In genomic region chr13:89539887-89540264, GRCm38 (mm10) we compare ENCODE assay signal across 10 mouse cellular contexts. TPM values are rescaled to one million over a fixed set of nuclear protein-coding genes. Genes with fewer than 3 reads are reported as not detected.
DNase-seq lines count a peak whose midpoint lies in the region; ATAC-seq and TF ChIP-seq lines count a peak whose summit lies in the region.
"Had no signal": no experiment of that assay in that cellular context is flagged by ENCODE, and none has a peak within 500 bp of the region (broad histone marks: within the 10 kb centered on the region; RNA-seq: fewer than 3 reads in every experiment).

No protein-coding gene starts in this region.

- H3K4me2 ChIP-seq in lung, postnatal 0 days (replicated peaks; ENCODE audit: low read depth, low read length): peak overlapping the region; percentile 56
- peak overlapping the region; percentile 67 for H3K4me2 ChIP-seq in liver, embryonic 15.5 days
- peak overlapping the region; percentile 93 for H3K4me2 ChIP-seq in stomach, postnatal 0 days (replicated peaks; ENCODE audit: low read depth)

- no peaks in the 10 kb centered on the region for H3K27me3 ChIP-seq in lung, postnatal 0 days (replicated peaks; ENCODE audit: insufficient read depth, low read length)
- no peaks in the 10 kb centered on the region; the same call in 1 of the 2 replicates for H3K27me3 ChIP-seq in hindbrain, embryonic 10.5 days (ENCODE audit: insufficient read depth, poor library complexity, severe bottlenecking)
- peaks cover 20% of the 10 kb centered on the region for H3K27me3 ChIP-seq in liver, embryonic 15.5 days
- H3K27me3 ChIP-seq in stomach, postnatal 0 days (ENCODE audit: control insufficient read depth, insufficient read depth, low read length): no peaks in the 10 kb centered on the region

- 21% methylated on average over 10 of the region's 11 CpGs for WGBS in lung, postnatal 0 days
- 33% methylated on average over 11 of the region's 11 CpGs for WGBS in hindbrain, embryonic 10.5 days
- WGBS in liver, embryonic 15.5 days (ENCODE audit: insufficient replicate concordance): 23% methylated on average over 11 of the region's 11 CpGs
- 20% methylated on average over 11 of the region's 11 CpGs for WGBS in stomach, postnatal 0 days

- no peaks in the 10 kb centered on the region for H3K36me3 ChIP-seq in lung, postnatal 0 days (ENCODE audit: insufficient read depth, low read length)
- no peaks in the 10 kb centered on the region for H3K36me3 ChIP-seq in hindbrain, embryonic 10.5 days
- H3K36me3 ChIP-seq in liver, embryonic 15.5 days (replicated peaks): no peaks in the 10 kb centered on the region
- H3K36me3 ChIP-seq in stomach, postnatal 0 days (ENCODE audit: control insufficient read depth, insufficient read depth, low read length): no peaks in the 10 kb centered on the region

- H3K9me3 ChIP-seq in lung, postnatal 0 days (ENCODE audit: low read length): no peaks in the 10 kb centered on the region
- no peaks in the 10 kb centered on the region for H3K9me3 ChIP-seq in hindbrain, embryonic 10.5 days
- no peaks in the 10 kb centered on the region for H3K9me3 ChIP-seq in liver, embryonic 15.5 days (replicated peaks)
- no peaks in the 10 kb centered on the region for H3K9me3 ChIP-seq in stomach, postnatal 0 days (ENCODE audit: control insufficient read depth, low read length)

- no peak for TF ChIP-seq EP300 in lung, postnatal 0 days (IDR thresholded peaks at IDR 0.05)
- no peak for TF ChIP-seq EP300 in stomach, postnatal 0 days (optimal IDR thresholded peaks at IDR 0.05)

- no peak for DNase-seq in lung, postnatal 0 days (ENCODE audit: low spot score)
- DNase-seq in lung, postnatal 36 days: no peak
- DNase-seq in hindbrain, embryonic 10.5 days (ENCODE audit: low spot score): peak; percentile 46
- DNase-seq in stomach, postnatal 0 days (ENCODE audit: low spot score): peak; percentile 16
- DNase-seq in adrenal gland, adult 2 months: no peak
- DNase-seq in adrenal gland, postnatal 25 days: no peak
- DNase-seq in ovary, adult 18-20 months (ENCODE audit: low spot score): no peak
- DNase-seq: cerebellum, adult 9-11 months; spleen, adult 18-20 months had no signal

- no peak overlapping the region for H3K27ac ChIP-seq in lung, postnatal 0 days (ENCODE audit: low read length)
- peak overlapping the region; percentile 46; the same call in 1 of the 2 replicates for H3K27ac ChIP-seq in hindbrain, embryonic 10.5 days
- no peak overlapping the region for H3K27ac ChIP-seq in liver, embryonic 15.5 days (replicated peaks)
- H3K27ac ChIP-seq in stomach, postnatal 0 days (replicated peaks): no peak overlapping the region

- ATAC-seq in lung, postnatal 0 days: no peak
- ATAC-seq in liver, embryonic 15.5 days (ENCODE audit: insufficient read depth): no peak
- ATAC-seq in stomach, postnatal 0 days (ENCODE audit: low FRiP score, low TSS enrichment): no peak

- no peak overlapping the region for H3K9ac ChIP-seq in lung, postnatal 0 days (replicated peaks; ENCODE audit: low read depth)
- H3K9ac ChIP-seq in liver, embryonic 15.5 days: no peak overlapping the region
- no peak overlapping the region for H3K9ac ChIP-seq in stomach, postnatal 0 days (ENCODE audit: low read length)

- H3K4me1 ChIP-seq in lung, postnatal 0 days (ENCODE audit: insufficient read depth, low read depth, low read length): no peaks in the 10 kb centered on the region
- peaks cover 21% of the 10 kb centered on the region for H3K4me1 ChIP-seq in hindbrain, embryonic 10.5 days (replicated peaks)
- no peaks in the 10 kb centered on the region; the same call in 1 of the 2 replicates for H3K4me1 ChIP-seq in liver, embryonic 15.5 days (replicated peaks)
- no peaks in the 10 kb centered on the region for H3K4me1 ChIP-seq in stomach, postnatal 0 days (replicated peaks; ENCODE audit: control insufficient read depth, insufficient read depth)

- H3K4me3 ChIP-seq in lung, postnatal 0 days (ENCODE audit: low read depth, low read length): peak overlapping the region; percentile 31
- peak overlapping the region; percentile 64 for H3K4me3 ChIP-seq in hindbrain, embryonic 10.5 days
- no peak overlapping the region for H3K4me3 ChIP-seq in liver, embryonic 15.5 days (replicated peaks)
- peak overlapping the region; percentile 49; the same call in 1 of the 2 replicates for H3K4me3 ChIP-seq in stomach, postnatal 0 days (ENCODE audit: low read depth, low read length)

- no peak for TF ChIP-seq CTCF in lung, postnatal 0 days (IDR thresholded peaks at IDR 0.05)
- no peak for TF ChIP-seq CTCF in stomach, postnatal 0 days (IDR thresholded peaks at IDR 0.05; ENCODE audit: low read depth)

RNA-seq across cellular contexts. Expression of gene Hapln1, which starts 0.3 kb away (rescaled TPM):
- 6.4 and 7.3 TPM in 2 replicates for polyA plus RNA-seq in lung, postnatal 0 days (2015; fragmentation: Nextera tagmentation; extraction: Ambion mirVana)
- 16.9 and 22.7 TPM in 2 replicates for polyA plus RNA-seq in hindbrain, embryonic 10.5 days (2016; fragmentation: Nextera tagmentation; extraction: Ambion mirVana)
- polyA plus RNA-seq in liver, embryonic 15.5 days (2015; fragmentation: Nextera tagmentation; extraction: Ambion mirVana): 0.52 and 0.94 TPM in 2 replicates
- polyA plus RNA-seq in stomach, postnatal 0 days (2015; fragmentation: Nextera tagmentation; extraction: Ambion mirVana): 0.61 and 0.90 TPM in 2 replicates
- total RNA-seq in adrenal gland, adult 2 months (2021): 1 to 10 TPM; 2.0 to 6.2 TPM
- 0.31 TPM in 2 replicates for polyA plus RNA-seq in adrenal gland, adult 2 months (2012; rRNA removed)
- total RNA-seq in adrenal gland, postnatal 25 days (2021): 5.3 and 5.7 TPM in 2 replicates

Comparison
In these comparisons a context has a peak if more than half of its experiments do, and no peak if none do; other contexts are left out.
1. DNase-seq: peak in hindbrain, embryonic 10.5 days (single experiment) and stomach, postnatal 0 days (single experiment); none in lung, postnatal 0 days (single experiment), lung, postnatal 36 days (single experiment), adrenal gland, adult 2 months (single experiment), adrenal gland, postnatal 25 days (single experiment) and ovary, adult 18-20 months (single experiment).
2. Peak in every context shown above with its lines, with median percentiles within 50 percentile points of each other: H3K4me2 ChIP-seq.